Mouse (Mus musculus) spleen, adult 12 weeks (tissue): ENCODE measurements around the gene Scn4a.
"Not testable (repeated sequence)": the region's sequence is repeated elsewhere in the genome, so short reads cannot be mapped to it uniquely, and the experiment has no call there.

Experiments
- DNase-seq: peaks from one replicate; pipeline ENCODE4 v3.0.0; 2022; ENCODE audit warnings: low spot score

The Scn4a gene

DNA sequence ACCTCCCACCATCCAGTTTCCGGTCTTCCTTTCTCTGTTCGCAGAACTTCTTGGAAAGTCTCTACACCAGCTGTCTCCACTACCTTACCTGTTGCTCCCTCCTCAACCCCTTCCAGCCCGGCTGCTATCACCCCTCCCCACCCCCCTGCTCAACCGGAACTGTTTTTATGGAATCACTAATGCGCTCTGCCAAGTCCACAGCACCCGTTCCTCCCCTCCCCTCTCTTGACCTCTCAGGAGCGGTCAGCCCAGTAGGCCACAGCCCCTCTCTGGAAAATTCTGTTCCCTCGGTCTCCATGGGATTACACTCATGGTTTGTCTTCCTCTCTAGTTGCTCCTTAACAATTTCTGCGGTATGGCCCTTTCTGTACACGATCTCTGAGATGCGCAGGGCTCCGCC lies at the start of gene Scn4a:
Gene Scn4a, minus strand, starts transcription at position 101 of the 400 bp plus-strand sequence.
- no peak for DNase-seq

DNA sequence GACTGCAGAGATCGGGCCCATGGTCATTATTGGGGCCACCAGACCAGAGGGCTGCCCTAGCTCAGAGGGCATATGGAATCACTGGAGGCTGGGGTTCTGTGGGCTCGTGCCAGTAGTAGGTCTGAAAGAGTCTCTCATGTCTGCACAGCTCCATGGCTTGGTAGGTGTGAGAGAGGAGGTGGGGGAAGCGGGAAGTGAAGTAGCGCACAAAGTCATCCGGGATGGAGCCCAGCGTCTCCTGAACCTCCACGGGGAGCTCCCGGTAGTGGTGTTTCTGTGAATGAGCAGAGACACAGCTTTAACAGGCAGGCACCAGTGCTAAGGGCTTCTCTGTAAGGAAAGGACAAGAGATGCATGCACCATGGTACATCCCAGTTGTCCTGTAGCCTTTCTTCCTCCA lies 45.4 kb upstream of the Scn4a start:
- DNase-seq = no peak

DNA sequence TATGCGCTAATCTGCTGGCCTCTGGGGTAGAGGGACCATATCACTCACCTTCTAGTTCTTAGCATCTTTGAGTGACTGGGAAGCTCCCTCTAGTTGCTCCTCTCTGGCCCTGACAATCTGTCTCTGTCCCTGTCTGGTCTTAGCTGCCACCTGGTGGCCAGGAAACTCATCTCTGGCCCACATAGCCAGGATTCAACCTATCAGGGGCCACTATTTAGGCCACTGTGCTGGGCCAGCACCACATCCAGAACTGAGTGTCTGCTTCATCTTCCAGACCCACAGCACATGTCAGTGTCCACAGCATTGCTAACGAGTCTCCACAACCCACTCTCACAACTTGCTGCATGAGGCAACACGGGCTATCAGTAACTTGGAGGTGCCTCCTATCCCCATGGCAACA lies 44.6 kb upstream of the Scn4a start:
- DNase-seq = no peak

DNA sequence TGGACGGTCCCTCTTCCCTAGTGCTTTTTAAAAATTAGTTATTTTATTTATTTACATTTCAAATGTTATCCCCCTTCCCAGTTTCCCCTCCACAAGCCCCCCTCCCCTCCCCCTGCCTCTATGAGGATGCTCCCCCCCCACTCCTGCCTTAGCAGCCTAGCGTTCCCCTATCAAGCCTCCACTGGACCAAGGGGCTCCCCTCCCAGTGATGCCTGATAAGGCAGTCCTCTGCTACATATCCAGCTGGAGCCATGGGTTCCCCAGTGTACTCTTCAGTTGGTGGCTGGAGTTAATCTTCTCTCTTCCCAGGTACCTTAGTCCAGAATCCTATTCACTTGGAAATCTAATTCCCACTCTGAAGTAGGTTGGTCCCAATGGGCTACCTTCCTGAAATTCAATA lies 41.0 kb upstream of the Scn4a start:
- not testable (repeated sequence) for DNase-seq

DNA sequence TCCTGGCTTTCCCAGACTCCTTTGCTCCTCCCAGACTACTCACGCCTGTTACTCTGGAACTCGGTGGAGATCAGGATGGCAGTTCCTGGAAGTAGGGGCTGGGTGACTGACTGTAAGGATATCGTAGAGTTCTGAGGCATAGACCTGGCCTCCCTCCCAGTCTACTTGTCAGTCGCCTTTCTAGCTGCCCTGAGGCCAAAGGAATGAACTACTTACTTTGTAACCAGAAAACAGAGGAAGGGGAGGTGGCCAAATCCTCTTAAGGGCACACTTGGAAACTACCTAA lies 40.2 kb upstream of the Scn4a start:
- no peak for DNase-seq

DNA sequence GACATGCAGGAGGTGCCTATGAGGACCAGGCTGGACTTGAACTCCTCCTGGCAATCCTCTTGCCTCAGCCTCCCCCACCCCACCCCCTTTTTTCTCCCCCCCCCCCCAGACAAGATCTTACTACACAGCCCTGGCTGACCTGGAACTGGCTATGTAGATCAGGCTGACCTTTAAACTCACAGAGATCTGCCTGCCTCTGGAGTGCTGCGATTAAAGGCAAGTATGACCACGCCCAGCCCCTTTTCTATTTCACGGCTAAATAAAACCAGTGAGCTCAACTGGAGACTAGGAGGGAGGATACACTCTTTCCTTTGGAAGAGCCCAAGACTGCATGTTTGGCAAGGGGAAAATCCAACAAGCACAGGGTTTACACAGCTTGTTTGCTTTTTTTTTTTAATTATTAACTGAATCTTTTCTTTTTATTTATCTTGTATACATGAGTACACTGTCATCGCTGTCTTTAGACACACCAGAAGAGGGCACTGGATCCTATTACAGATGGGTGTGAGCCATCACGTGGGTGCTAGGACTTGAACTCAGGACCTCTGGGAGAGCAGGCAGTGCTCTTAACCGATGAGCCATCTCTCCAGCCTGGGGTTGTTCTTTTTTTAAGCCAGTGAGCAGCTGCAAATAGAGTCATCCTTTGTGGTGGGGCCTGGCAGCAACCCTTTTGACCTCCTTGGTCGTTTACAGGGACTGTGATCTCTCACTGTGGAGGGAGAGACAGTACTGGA lies 39.7 kb upstream of the Scn4a start:
- peak; percentile 17 for DNase-seq

DNA sequence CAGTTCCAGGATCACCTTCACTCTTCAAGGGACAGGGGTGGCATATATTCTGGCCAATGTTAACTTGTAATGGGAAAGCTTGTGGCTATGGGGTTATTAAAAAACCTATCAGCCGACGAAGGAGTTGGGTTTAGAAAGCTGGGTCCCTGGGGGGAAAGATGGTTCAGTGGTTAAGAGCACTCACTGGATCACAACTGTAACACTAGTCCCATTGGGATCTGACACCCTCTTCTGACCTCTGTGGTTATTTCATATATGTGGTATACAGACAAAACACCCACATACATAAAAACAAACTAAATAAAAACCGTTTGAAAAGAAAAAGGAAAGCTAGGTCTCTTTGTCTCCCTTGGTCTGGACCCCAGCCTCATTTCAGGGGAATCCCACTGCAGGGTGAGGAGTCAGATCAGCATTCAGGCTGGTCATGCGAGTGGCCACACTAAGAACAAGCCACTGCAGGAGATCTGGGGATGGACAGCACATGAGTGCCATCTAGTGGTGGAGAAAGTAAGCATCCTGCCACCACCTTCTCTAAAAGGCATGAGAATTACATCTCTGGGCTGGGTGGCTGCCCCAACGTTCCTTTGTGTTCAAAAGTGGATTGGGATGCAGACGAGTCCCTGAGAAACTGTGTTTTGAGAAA lies 38.6 kb upstream of the Scn4a start:
- DNase-seq = peak; percentile 58

DNA sequence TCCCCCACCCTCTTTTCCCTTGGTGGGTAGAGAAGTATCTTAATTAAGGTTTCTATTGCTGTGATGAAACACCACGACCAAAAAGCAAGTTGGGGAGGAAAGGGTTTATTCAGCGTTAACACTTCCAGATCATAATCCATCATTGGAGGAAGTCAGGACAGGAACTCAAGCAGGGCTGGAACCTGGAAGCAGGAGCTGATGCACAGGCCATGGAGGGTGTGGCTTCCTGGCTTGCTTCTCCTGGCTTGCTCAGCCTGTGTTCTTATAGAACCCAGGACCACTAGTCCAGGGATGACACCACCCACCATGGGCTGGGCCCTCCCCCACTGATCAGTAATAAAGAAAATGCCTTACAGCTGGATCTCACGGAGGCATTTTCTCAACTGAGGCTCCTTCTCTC lies 37.7 kb upstream of the Scn4a start:
- no peak for DNase-seq

DNA sequence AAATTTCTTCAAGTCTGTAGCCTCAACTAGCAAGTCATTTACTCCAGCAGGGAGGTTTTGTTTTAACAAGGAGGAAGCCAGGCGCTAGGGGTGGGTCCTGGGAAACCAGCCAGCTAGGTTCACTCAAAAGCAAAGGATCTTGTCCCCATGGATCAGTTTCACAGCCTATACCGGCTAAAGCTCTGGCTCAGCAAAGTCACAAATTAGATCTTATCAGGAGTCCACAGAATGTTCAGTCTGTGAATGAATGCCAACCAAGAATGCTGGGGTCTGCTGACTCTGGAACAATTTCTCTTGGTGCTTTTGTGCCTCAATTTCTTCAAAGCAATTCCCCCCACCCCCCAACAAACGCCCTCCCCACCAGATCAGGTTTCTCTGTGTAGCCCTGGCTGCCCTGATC lies 36.5 kb upstream of the Scn4a start:
- DNase-seq = no peak

DNA sequence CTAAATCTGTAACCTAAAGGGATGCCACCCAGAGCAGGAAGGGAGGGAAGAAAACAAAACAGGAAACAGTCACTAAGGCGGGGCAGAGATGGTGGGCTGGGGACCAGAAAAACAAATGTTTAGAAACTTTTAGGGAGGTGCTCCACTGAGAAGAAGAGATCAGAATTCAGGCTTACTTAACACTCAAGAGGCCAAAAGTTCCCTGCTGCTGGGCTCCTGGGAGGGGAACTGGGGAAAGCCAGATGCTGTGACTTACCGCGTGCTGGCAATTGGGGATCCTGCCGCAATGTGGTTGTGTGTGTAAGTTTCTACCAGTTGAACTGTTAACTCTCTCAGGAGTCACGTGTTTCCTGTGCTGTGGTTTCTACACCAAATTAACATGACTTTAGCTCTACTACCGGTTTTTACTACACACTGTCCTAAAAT lies 34.7 kb upstream of the Scn4a start, which contains the start of gene Icam2:
Gene Icam2, minus strand, starts transcription at position 285 of the 426 bp plus-strand sequence.
- DNase-seq = peak; percentile 59

DNA sequence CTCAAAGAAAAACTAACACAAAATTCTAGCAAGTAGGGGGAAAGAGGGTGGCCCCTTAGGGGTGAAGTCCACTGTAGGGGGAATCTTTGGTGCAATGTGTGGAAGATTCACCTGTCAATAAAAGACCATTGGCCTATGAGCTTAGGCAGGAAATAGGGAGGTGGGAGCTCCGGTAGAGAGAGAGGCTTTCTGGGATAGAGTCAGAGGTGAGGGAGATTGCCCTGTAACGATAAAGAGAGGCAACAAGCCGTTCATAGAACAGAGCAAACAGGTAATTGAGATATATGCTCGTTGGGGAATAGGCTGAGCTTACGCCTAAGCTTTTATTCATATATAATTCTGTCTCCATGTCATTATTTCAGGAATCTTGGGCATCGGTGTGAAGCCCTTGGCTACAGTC lies 33.9 kb upstream of the Scn4a start:
- DNase-seq = no peak

DNA sequence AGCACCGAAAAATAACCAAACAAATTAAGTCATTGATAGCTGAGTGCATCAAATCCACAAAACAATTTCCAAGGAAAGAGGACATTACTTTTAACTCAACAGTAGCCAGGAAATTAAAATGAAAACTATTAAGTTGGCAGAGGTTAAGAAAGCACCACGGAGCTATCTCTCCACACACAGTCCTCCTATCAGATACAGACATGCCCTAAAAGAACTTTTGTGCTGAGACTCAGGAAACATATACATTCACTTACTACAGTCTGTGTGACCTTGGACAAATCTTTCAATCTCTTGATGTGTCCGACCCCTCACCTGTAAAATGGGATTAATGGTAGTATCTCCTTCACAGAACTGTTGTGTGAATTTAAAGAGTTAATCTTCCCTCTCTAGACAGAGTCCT lies 33.3 kb upstream of the Scn4a start:
- no peak for DNase-seq

DNA sequence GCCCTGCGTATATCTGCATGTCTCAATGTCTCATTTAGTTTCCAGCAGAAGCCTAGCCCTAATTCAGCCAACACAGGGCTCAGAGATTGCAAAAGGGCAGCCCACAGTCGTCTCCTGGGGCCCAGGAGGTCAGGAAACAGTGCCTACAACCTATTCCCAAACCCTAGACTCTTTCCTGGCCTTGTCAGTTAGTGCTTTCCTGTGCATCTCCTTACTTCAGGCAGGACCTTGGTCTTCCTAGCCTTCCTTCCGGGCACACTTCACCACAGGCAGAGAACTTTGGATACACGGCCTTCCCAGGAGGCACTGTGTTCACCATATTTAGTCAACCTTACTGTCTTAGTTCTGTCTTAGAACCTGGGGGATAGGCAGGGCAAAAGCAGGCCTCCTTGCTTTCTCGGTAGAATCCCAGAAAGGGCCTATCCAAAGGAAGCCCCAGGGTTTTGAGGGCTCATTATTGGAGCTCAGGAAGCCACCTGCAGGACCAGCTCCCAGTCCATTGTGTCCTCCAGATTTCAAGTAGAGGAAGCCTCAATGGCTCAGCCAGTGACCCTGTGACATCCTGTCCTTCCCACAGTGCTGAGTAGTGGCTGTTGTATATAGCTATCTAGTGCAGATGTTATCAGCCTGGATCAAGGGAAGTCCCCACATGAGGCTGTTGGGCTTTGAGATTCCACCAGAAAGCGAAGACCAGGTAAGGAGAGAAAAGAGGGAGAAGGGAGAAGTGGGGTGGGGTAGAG lies 30.1 kb upstream of the Scn4a start:
- DNase-seq = no peak

DNA sequence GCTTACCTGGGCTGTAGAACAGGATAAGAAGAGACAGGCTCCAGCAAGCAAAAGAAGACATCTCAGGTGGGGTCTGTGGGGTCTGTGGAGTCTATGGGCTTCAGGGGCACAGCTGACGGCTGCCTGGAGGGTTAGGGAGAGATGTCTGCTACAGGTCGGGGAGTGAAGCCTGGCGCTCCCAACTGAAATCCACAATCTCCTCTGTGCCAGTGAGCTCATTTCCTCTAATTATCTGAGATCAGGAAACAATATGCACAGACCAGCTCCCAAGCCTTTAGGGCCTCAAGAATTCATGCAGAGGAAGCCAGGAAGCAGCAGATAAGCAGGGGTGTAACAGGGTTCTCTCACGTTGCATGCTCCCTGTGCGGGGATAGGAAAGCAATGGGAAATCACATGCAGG lies 29.3 kb upstream of the Scn4a start:
- no peak for DNase-seq

DNA sequence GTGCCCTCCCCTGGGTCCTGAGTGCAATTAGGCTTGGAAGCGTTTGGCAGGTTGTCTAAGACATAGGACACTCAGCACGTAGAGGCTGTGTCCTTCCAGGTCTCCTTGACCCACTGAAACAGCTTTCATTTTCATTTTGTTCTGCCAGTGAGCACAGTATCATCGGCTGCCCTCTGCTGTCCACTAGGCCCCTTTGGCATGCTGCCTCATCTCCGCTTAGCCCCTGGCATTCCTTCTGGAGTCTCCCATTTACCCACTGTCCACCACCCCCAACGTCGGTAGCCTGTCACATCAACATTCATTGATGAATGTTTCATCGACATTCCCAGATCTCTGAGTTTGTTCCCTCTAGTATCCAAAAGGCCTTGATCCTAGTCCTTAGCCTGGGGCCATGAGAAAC lies 28.8 kb upstream of the Scn4a start:
- DNase-seq = no peak

DNA sequence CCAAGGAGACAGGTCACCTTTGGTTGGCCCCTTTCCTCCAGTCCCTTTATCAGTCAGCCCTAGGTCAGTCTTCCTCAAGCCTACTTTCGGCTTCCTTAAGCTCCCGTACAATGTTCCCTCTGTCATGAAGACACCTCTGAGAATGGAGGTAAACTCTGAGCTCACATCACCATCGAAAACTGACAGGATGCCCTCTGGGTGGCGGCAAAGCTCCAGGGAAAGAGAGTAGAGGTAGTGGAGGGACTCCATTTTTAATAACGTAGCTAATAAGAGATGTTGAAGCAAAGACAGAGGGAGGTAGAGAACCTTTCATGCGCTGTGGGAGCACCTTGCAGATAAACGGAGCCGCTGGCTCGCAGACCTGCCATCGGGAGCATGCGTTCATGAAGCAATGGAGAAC lies 27.9 kb upstream of the Scn4a start:
- no peak for DNase-seq

DNA sequence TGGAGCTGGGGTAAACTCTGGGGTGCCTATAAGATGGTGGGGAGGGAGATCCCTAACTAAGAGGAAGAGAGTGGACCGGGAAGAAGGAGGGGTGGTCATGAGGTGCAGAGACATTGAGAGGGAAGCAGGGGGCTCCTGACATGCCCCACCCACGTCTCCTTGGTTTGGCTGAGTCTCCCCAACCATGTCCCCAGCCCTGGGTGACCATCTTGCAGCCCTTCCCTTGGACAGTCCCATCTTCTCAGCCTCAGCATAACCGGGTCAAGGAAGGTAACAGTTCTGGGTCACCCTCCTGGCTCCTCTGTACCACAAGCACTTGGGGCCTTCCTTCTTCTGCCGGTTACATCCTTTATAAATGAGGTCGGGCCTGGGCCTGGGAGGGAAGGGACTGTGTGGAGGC lies 21.9 kb upstream of the Scn4a start:
- DNase-seq = no peak

DNA sequence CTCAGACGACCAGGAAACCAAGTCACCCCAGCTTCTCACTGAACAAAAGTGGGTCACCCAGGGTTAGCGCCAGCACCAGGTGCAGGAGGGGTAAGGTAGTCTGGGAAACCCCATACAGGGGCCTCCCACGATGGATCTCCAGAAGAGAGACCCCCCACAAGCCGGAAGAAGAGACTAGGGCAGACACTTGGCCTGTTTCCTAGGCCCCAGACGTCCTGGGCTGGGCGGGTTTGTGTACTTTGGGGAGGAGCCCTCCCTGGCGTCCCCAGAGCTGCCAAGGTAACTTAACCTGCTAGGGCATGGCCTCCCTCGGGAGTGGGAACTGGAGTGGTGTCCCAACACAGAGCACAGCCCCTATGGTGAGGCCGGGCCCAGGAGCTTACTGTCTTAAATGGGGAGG lies 21.5 kb upstream of the Scn4a start:
- DNase-seq = no peak

DNA sequence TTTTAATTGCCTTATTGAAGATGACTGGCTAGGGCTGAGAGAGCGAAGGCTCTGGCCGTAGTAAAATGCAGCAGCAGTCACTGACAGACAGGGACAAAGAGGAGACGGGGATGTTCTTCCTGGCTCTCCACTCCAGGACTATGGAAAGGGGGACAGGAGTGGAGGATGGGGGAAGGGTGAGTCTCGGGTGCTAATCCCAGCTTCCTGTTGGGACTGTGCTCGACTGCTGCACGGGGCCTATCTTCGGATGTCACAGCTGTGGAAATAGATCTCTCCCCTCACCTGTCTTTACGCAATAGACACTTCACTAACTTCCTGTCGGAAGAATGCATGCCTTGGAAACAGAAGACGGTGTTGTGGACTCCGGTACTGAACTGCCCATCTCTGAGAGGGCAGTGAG lies 20.9 kb upstream of the Scn4a start:
- DNase-seq = no peak

DNA sequence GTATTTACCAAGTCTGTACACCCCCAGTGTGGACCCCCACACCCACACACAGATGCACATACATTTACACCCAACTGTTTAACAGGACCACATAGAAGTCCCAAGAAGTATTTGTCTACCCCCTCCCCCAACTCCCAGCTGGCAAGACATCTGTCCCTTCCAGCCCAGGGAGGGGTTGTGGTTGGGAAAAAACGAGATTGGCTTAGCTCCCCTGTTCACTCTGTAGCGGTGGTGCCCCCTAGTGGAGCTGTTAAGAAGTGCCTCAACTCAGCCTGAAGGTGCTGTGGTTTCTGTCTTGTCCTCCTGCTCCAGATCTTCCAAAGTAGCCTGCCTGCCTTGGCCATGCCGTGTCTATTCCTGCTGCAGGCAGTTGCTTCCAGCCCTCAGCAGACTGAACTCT lies 13.2 kb upstream of the Scn4a start:
- DNase-seq = peak; percentile 60

DNA sequence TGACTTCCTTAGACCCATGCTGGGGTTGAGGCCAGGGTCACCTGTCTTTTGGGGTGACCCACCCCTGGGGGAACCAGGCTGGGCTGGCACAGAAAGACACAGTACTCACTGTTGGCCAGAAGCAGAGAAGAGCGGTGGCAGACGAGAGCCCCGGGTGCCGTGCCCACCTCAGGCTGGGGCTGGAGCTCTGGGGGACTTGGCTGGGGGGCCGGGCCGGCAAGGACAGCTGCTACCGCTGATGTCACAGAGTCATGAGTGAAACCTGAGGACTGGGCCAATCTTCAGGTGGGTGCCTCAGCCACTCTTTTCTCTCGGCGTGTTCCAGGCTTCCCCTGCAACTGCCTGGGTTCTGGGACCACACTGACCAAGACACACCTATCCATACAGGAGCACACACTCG lies 12.3 kb upstream of the Scn4a start, which contains the start of gene Prr29:
Gene Prr29, plus strand, starts transcription at position 107 of the 400 bp plus-strand sequence.
- DNase-seq = no peak

DNA sequence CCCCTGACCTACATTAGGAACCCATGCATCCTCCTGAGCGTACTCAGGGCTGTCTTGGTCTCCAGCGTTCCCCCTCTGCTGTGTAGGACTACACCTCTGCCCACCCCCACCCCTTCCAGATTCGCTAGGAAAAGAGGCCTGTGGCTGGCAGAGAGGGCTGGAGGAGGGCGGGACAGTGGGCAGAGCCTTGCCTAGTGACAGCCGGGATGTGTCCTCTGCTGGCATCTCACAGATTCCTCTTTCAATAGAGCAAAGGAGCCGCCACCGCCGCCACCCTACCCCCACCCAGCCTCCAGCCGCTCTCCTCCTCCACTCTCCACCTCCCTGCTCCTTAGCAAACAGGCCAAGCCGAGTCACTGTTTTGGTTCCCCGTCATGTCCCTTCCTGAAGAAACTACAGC lies 11.6 kb upstream of the Scn4a start:
- DNase-seq = no peak

DNA sequence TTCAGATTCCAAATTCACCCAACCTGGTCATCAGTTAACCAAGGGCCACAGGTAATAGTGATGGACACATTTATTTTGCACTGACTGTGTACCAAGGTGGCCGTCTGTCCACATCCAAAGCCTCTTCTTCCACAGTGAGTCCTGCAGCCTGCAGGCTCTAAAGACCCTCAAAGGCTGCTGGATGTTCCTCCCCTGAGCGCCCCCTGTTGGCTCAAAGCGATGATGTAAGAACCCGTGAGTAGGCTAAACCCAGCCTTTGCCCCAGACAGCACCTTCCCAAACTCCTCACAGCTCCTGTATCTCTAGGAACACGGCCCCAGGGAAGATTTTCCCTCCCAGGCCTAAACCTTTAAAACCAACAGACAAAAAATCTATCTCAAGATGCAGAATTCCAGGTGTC lies 6.3 kb upstream of the Scn4a start:
- no peak for DNase-seq
